Mouse (Mus musculus): ENCODE measurements around the gene Inpp5d.

DNA sequence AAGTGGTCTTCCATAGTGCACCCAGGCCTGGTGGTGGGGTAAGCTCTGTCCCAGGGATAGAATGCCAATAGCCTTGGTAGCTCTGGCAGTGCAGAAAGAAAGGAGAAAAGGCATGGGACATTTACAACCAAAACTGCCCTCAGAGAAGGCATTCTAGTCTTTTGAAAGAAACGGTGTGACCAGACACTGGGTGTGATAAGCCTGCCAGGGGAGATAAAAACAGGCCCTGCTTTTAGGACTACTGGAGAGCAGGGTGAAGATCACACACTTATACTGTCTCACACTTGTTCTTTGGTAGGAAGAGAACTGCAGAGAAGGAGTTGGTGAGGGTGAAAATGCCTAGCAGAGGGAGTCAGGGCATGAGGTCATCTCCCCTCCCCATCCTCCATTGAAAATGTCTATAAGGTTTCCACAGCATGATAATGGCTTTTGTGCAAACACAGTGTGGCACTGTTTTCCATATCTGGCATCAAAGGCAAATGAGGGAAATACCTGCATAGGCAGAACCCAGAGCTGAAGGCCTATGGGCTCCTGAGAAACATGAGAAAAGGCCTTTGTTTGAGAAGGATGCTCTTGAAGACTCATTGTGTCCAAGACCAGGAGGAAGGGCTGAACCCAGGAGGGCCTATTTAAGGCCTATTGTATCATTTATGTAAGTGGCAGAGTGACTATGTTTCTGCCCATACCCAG is 4.0 kb downstream of the Inpp5d start:
- TF ChIP-seq CTCF (IDR thresholded peaks at IDR 0.05; ENCODE audit: borderline replicate concordance, insufficient read depth, low read length) (no peak), POLR2A (IDR thresholded peaks at IDR 0.05; ENCODE audit: low read depth, low read length) (no peak)
